Mouse (Mus musculus): ENCODE measurements around the gene Neu4. TPM values are rescaled to one million over a fixed set of nuclear protein-coding genes. Genes with fewer than 3 reads are reported as not detected.

Gene Neu4
- polyA plus RNA-seq, 1 experiment: not detected

DNA sequence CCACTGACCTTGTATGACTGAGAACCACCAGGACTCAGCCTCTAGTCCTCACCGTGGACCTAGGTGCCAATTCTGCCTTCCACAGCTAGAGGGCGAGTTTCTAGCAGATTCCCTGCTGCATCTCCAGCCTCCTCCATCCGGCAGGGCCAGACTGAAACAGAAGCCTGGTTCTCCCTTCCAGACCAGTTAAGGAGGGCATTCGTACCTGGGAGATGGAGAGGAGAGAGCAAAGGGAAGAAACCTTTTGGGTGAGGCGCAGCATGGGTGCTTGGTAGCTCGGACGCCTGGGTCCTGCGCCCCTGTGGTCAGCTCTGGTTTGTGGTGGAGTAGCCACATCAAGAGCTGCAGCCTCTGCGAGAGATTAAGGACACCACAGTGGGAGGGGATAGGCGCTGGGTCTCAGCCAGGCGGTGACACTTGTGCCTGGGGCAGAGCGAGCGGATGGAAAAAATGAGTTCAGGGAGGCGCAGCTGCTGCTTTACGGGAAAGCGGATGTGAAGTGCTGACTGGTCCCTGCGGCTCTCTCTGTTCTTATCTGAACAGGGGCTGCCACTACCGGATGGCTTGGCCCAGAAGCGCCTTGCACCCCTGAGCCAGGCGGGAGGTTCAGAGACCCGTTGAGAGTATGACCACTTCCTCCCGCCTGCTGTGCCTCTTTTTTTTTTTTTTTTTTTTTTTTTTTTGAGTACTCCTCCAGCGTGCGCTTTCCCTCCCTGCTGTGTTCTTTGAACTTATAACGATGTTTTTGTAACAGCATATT, 14.9 kb downstream of the Neu4 start:
- peak; percentile 70 for DNase-seq
- H3K4me3 ChIP-seq (ENCODE audit: insufficient read depth, low read depth, low read length): peak overlapping the region; percentile 27; the same call in 1 of the 2 replicates
- no peak overlapping the region for H3K27ac ChIP-seq (ENCODE audit: insufficient read depth, low read depth, low read length)
- no peaks in the 10 kb centered on the region for H3K36me3 ChIP-seq (ENCODE audit: control insufficient read depth, insufficient read depth, low read length)
- H3K27me3 ChIP-seq (replicated peaks; ENCODE audit: control insufficient read depth, insufficient read depth, low read length): no peaks in the 10 kb centered on the region
- TF ChIP-seq CTCF (conservative IDR thresholded peaks at IDR 0.05; ENCODE audit: insufficient read depth, insufficient read length, low read depth, low read length) (peak; percentile 81), POLR2A (IDR thresholded peaks at IDR 0.05; ENCODE audit: low read depth, low read length) (no peak)
- WGBS: 1% methylated on average over 25 of the region's 25 CpGs
- H3K4me1 ChIP-seq (ENCODE audit: control insufficient read depth, insufficient read depth, low read length): no peaks in the 10 kb centered on the region

DNA sequence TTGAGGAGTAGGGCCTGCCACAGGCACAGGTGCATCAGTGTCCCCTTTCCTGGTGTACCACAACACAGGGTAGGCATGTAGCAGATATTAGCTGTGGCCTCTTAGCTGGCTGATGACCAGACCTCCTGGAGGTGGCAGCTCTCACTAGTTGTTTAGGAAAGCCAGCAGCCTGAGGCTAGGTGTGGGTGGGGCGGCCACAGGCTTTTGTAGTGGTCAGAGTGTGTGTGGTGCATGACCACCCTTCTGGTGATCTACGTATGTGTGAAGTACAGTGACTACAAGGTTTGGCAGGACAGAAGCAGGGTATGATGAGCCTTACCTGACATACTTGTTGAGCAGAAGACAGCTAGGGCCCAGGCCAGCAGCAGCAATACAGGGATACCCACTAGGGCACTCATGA, 20.1 kb downstream of the Neu4 start:
- TF ChIP-seq CTCF (conservative IDR thresholded peaks at IDR 0.05; ENCODE audit: insufficient read depth, insufficient read length, low read depth, low read length) (no peak), POLR2A (IDR thresholded peaks at IDR 0.05; ENCODE audit: low read depth, low read length) (no peak)
- H3K4me3 ChIP-seq (ENCODE audit: insufficient read depth, low read depth, low read length): no peak overlapping the region
- WGBS: 84% methylated on average over 2 of the region's 2 CpGs
- no peak overlapping the region for H3K27ac ChIP-seq (ENCODE audit: insufficient read depth, low read depth, low read length)
- H3K36me3 ChIP-seq (ENCODE audit: control insufficient read depth, insufficient read depth, low read length): no peaks in the 10 kb centered on the region
- no peaks in the 10 kb centered on the region for H3K4me1 ChIP-seq (ENCODE audit: control insufficient read depth, insufficient read depth, low read length)
- H3K27me3 ChIP-seq (replicated peaks; ENCODE audit: control insufficient read depth, insufficient read depth, low read length): no peaks in the 10 kb centered on the region
- no peak for DNase-seq

DNA sequence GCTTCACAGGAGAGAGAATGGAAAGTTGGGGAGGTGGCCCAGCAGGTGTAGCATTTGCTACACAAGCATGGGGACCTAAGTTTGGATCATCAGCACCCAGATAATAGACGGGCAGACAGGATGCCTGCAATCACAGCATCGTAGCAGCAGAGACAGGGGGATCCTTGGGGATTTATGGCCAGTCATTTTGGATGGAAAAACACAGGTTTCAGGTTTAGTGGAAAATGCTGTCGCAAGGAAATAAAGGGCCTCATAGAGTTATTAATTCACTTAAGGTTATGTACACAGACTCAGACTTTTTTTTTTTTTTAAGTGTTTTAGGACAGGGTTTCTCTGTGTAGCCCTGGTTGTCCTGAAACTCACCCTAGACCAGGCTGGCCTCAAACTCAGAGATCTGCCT, 25.3 kb downstream of the Neu4 start:
- Histone ChIP-seq H3K36me3 (ENCODE audit: control insufficient read depth, insufficient read depth, low read length) (no peaks in the 10 kb centered on the region), H3K4me1 (ENCODE audit: control insufficient read depth, insufficient read depth, low read length) (no peaks in the 10 kb centered on the region), H3K4me3 (ENCODE audit: insufficient read depth, low read depth, low read length) (no peak overlapping the region), H3K27ac (ENCODE audit: insufficient read depth, low read depth, low read length) (no peak overlapping the region), H3K27me3 (replicated peaks; ENCODE audit: control insufficient read depth, insufficient read depth, low read length) (no peaks in the 10 kb centered on the region)
- no peak for TF ChIP-seq CTCF (conservative IDR thresholded peaks at IDR 0.05; ENCODE audit: insufficient read depth, insufficient read length, low read depth, low read length)
- TF ChIP-seq POLR2A (IDR thresholded peaks at IDR 0.05; ENCODE audit: low read depth, low read length): no peak
- 45% methylated on average over 3 of the region's 3 CpGs for WGBS
- DNase-seq: no peak

DNA sequence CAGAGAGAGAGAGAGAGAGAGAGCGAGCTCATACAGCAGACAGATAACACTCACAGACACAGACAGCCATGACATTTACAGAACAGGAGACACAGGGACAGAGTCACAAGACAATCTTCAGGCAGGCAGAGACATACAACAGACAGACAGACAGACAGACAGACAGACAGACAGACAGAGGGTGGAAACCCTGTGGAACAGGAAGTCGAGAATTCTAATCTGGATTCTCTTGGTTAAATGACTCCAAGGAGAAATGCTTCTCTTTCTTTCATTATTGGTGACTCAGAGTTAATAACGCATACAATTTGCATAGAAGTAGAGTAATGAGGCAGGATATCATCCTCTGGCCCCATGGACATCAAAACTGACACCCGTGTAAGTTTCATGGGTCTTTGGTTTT, 26.3 kb downstream of the Neu4 start:
- no peaks in the 10 kb centered on the region for H3K4me1 ChIP-seq (ENCODE audit: control insufficient read depth, insufficient read depth, low read length)
- TF ChIP-seq POLR2A (IDR thresholded peaks at IDR 0.05; ENCODE audit: low read depth, low read length) (no peak), CTCF (conservative IDR thresholded peaks at IDR 0.05; ENCODE audit: insufficient read depth, insufficient read length, low read depth, low read length) (no peak)
- H3K4me3 ChIP-seq (ENCODE audit: insufficient read depth, low read depth, low read length): no peak overlapping the region
- H3K27ac ChIP-seq (ENCODE audit: insufficient read depth, low read depth, low read length): no peak overlapping the region
- H3K36me3 ChIP-seq (ENCODE audit: control insufficient read depth, insufficient read depth, low read length): no peaks in the 10 kb centered on the region
- H3K27me3 ChIP-seq (replicated peaks; ENCODE audit: control insufficient read depth, insufficient read depth, low read length): no peaks in the 10 kb centered on the region
- WGBS: 62% methylated on average over 4 of the region's 4 CpGs
- no peak for DNase-seq

DNA sequence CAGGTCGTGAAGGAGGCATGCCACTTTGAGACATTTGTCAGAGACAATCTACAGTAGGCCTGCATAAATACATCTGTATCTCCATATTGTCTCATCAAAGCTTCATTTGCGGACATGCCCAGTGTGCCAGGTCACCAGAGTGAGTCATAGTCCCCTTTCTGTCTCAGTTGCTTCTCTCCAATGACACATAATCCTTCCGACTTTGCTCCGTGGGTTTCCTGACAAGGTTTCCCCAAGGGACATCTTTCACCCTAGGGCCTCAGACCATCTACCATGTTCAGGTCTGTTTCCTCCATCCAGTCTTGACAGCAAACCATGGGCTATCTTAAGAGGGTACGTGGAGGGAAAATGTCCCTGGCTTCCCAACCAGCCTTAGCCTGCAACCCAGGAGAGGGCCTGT, 30.9 kb downstream of the Neu4 start:
- 68% methylated on average over 5 of the region's 5 CpGs for WGBS
- H3K4me3 ChIP-seq (ENCODE audit: insufficient read depth, low read depth, low read length): no peak overlapping the region
- TF ChIP-seq CTCF (conservative IDR thresholded peaks at IDR 0.05; ENCODE audit: insufficient read depth, insufficient read length, low read depth, low read length): no peak
- no peak for TF ChIP-seq POLR2A (IDR thresholded peaks at IDR 0.05; ENCODE audit: low read depth, low read length)

DNA sequence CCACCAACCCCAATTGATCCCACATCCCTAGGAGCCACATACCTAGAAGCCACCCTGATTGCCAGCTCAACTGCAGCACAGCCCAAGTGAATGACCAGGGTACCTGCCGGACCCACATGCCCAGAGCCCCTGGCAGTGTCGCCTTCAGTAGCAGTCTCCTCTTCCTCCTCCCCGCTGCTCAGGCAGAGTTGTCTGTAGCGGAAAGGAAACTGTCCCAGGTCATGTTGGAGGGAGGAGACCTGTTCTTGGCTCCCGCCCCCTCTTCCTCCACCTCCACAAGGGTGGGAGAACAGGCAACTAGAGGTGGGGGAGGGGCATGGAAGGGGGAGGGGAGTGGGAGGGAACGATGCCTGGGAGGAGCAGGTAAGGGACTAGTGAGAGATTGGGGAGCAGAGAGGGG, 32.1 kb downstream of the Neu4 start, which contains the start of gene Pdcd1:
Gene Pdcd1, minus strand, starts transcription at position 181 of the 400 bp plus-strand sequence.
- no peak for TF ChIP-seq CTCF (conservative IDR thresholded peaks at IDR 0.05; ENCODE audit: insufficient read depth, insufficient read length, low read depth, low read length)
- no peak for TF ChIP-seq POLR2A (IDR thresholded peaks at IDR 0.05; ENCODE audit: low read depth, low read length)
- Histone ChIP-seq H3K36me3 (ENCODE audit: control insufficient read depth, insufficient read depth, low read length) (no peaks in the 10 kb centered on the region), H3K4me1 (ENCODE audit: control insufficient read depth, insufficient read depth, low read length) (no peaks in the 10 kb centered on the region), H3K27me3 (replicated peaks; ENCODE audit: control insufficient read depth, insufficient read depth, low read length) (no peaks in the 10 kb centered on the region), H3K4me3 (ENCODE audit: insufficient read depth, low read depth, low read length) (no peak within 1 kb of the TSS), H3K27ac (ENCODE audit: insufficient read depth, low read depth, low read length) (no peak within 1 kb of the TSS)
- 47% methylated on average over 6 of the region's 6 CpGs for WGBS
- no peak for DNase-seq

More for the DNA sequence above, 30.9 kb downstream of the Neu4 start:
- DNase-seq: no peak
- H3K36me3 ChIP-seq (ENCODE audit: control insufficient read depth, insufficient read depth, low read length): no peaks in the 10 kb centered on the region
- no peak overlapping the region for H3K27ac ChIP-seq (ENCODE audit: insufficient read depth, low read depth, low read length)
- no peaks in the 10 kb centered on the region for H3K27me3 ChIP-seq (replicated peaks; ENCODE audit: control insufficient read depth, insufficient read depth, low read length)
- no peaks in the 10 kb centered on the region for H3K4me1 ChIP-seq (ENCODE audit: control insufficient read depth, insufficient read depth, low read length)

DNA sequence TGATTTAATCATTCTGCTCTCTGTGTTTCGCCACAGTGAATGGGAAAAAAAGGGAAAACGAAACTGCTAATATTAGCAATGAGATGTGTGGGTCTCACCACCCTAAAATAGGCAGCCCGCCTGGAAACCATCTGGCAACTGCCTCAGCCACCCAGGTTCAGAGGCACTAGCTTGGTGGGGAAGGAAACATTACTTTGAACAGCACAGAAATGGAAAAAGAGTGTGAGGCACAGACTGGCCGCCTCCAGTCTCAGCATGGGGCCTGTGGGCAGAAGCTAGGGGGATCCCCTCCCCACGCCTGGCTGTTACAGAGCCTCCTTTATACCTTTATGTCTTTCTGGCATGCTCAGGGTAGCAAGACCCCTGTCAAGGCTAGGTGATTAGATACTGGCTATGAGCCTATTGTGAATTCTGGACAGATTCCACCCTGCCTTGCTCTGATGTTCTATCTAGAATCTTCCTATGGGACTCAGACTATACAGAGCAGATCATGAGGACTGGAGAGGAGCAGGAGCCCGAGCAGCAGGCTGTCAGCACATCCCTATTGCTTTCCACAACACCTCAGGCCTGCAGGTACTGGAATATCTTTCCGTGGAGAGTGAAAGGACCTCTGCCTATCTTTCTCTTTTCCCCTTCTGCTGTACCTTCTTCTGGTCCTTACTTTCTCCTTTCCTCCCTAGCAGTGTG, 33.4 kb downstream of the Neu4 start:
- TF ChIP-seq CTCF (conservative IDR thresholded peaks at IDR 0.05; ENCODE audit: insufficient read depth, insufficient read length, low read depth, low read length): no peak
- no peak for TF ChIP-seq POLR2A (IDR thresholded peaks at IDR 0.05; ENCODE audit: low read depth, low read length)
- Histone ChIP-seq H3K36me3 (ENCODE audit: control insufficient read depth, insufficient read depth, low read length) (no peaks in the 10 kb centered on the region), H3K27me3 (replicated peaks; ENCODE audit: control insufficient read depth, insufficient read depth, low read length) (no peaks in the 10 kb centered on the region), H3K4me3 (ENCODE audit: insufficient read depth, low read depth, low read length) (no peak overlapping the region), H3K4me1 (ENCODE audit: control insufficient read depth, insufficient read depth, low read length) (no peaks in the 10 kb centered on the region), H3K27ac (ENCODE audit: insufficient read depth, low read depth, low read length) (no peak overlapping the region)
- no peak for DNase-seq
- 82% methylated on average over 7 of the region's 7 CpGs for WGBS

Data from kidney, adult 2 months (tissue).